Mouse (Mus musculus): ENCODE data around the gene Fancf. TPM values are rescaled to one million over a fixed set of nuclear protein-coding genes. Genes with fewer than 3 reads are reported as not detected.

Gene Fancf
- total RNA-seq (2021) = 1 to 10 TPM; 1.3 to 1.5 TPM
- long read RNA-seq, experiment 1 = 0 reads
- long read RNA-seq, experiment 2, partial matches to known transcripts = 0 of 1 reads
- long read RNA-seq, experiment 2, other reads (novel, unspliced or antisense) = 0 of 1 reads

GRCm38 (mm10) chr7:51862097-51862492 lies at the start of gene Fancf:
TSS of gene Fancf (minus strand) at chr7:51862267.
- intact Hi-C loops (cut with DNase I) = no loop called here
- DNase-seq = peak; percentile 95 to 99

GRCm38 (mm10) chr7:51899066-51899465 lies 37.0 kb upstream of the Fancf start:
- intact Hi-C loops (cut with DNase I) = no loop called here
- no peak for DNase-seq

GRCm38 (mm10) chr7:51894939-51895338 lies 32.9 kb upstream of the Fancf start:
- intact Hi-C loops (cut with DNase I) = no loop called here
- no peak for DNase-seq

- intact Hi-C loops (cut with DNase I) = no loop called here
- DNase-seq = no peak
Measured at GRCm38 (mm10) chr7:51894133-51894801, 32.2 kb upstream of the Fancf start.

GRCm38 (mm10) chr7:51893008-51893407 lies 30.9 kb upstream of the Fancf start:
- intact Hi-C loops (cut with DNase I) = no loop called here
- no peak for DNase-seq

GRCm38 (mm10) chr7:51892224-51892965 lies 30.3 kb upstream of the Fancf start:
- no peak for DNase-seq
- intact Hi-C loops (cut with DNase I) = no loop called here

- DNase-seq = no peak
- intact Hi-C loops (cut with DNase I) = no loop called here
Measured at GRCm38 (mm10) chr7:51889601-51890000, 27.5 kb upstream of the Fancf start.

- DNase-seq = no peak
- intact Hi-C loops (cut with DNase I) = no loop called here
Measured at GRCm38 (mm10) chr7:51887678-51888567, 25.9 kb upstream of the Fancf start.

- intact Hi-C loops (cut with DNase I) = no loop called here
Measured at GRCm38 (mm10) chr7:51885345-51885744, 23.3 kb upstream of the Fancf start.

GRCm38 (mm10) chr7:51880121-51880520 lies 18.1 kb upstream of the Fancf start:
- intact Hi-C loops (cut with DNase I) = no loop called here
- no peak for DNase-seq

More at GRCm38 (mm10) chr7:51885345-51885744, 23.3 kb upstream of the Fancf start:
- DNase-seq = no peak

- intact Hi-C loops (cut with DNase I) = no loop called here
- peak in 1 of 2 experiments; percentile 7 for DNase-seq
Measured at GRCm38 (mm10) chr7:51879136-51879723, 17.2 kb upstream of the Fancf start.

- no peak for DNase-seq
- intact Hi-C loops (cut with DNase I) = no loop called here
Measured at GRCm38 (mm10) chr7:51878730-51879129, 16.7 kb upstream of the Fancf start.

- intact Hi-C loops (cut with DNase I) = no loop called here
- no peak for DNase-seq
Measured at GRCm38 (mm10) chr7:51876316-51876715, 14.2 kb upstream of the Fancf start.

GRCm38 (mm10) chr7:51872597-51872996 lies 10.5 kb upstream of the Fancf start:
- intact Hi-C loops (cut with DNase I) = no loop called here
- DNase-seq = no peak

- DNase-seq = no peak
- intact Hi-C loops (cut with DNase I) = no loop called here
Measured at GRCm38 (mm10) chr7:51872041-51872440, 10.0 kb upstream of the Fancf start.

- DNase-seq = no peak
- intact Hi-C loops (cut with DNase I) = no loop called here
Measured at GRCm38 (mm10) chr7:51867983-51868382, 5.9 kb upstream of the Fancf start.

GRCm38 (mm10) chr7:51865336-51865735 lies 3.3 kb upstream of the Fancf start:
- intact Hi-C loops (cut with DNase I) = no loop called here

GRCm38 (mm10) chr7:51862842-51863241 lies 775 bp upstream of the Fancf start:
- no peak for DNase-seq
- intact Hi-C loops (cut with DNase I) = no loop called here

More at GRCm38 (mm10) chr7:51865336-51865735, 3.3 kb upstream of the Fancf start:
- DNase-seq = no peak

GRCm38 (mm10) chr7:51861250-51862096 lies 594 bp downstream of the Fancf start, which contains the start of gene Gas2:
TSS of gene Gas2 (plus strand) at chr7:51862015.
- intact Hi-C loops (cut with DNase I) = no loop called here
- peak; percentile 78 to 90 for DNase-seq

Measured in gastrocnemius, postnatal 36 days (tissue).